Mouse (Mus musculus): ENCODE measurements at regions not wholly inside any gene's neighbourhood (a gene's known extent, or its start where the extent isn't known, plus 50 kb on each side); places are given as distances from the start of the nearest gene placed in this dataset.
"Not testable (repeated sequence)": the region's sequence is repeated elsewhere in the genome, so short reads cannot be mapped to it uniquely, and the experiment has no call there.

GRCm38 (mm10) chr15:41283199-41283598 is 1149.0 kb downstream of the 9330182O14Rik start:
- no peak for DNase-seq (ENCODE audit: low spot score in 2 of 2)

GRCm38 (mm10) chr15:41286809-41287413 is 1152.7 kb downstream of the 9330182O14Rik start:
- DNase-seq (ENCODE audit: low spot score in 2 of 2), result no peak

- DNase-seq (ENCODE audit: low spot score in 2 of 2), result no peak
Observed at GRCm38 (mm10) chr15:41297419-41297818, 1163.3 kb downstream of the 9330182O14Rik start.

DNA sequence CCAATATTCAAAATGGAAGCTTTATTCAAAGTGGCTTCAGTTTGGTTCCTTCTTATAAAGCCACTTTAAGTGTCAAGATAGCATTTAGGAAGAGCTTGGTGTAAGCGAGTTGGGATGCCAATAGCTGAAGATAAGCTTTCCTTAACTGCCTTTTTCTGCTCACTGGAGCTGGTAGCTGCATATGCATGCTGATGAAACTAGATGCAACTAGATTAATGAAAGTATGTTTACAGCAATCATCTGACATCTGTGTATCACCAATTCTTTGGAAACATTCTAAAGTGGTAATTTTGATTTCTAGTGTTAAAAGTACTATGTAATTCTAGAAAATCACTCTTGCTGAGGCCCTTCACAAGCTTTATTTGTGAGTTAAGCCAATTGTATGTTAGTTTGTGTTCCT is 1172.5 kb downstream of the 9330182O14Rik start:
- no peak for DNase-seq (ENCODE audit: low spot score in 2 of 2)

DNA sequence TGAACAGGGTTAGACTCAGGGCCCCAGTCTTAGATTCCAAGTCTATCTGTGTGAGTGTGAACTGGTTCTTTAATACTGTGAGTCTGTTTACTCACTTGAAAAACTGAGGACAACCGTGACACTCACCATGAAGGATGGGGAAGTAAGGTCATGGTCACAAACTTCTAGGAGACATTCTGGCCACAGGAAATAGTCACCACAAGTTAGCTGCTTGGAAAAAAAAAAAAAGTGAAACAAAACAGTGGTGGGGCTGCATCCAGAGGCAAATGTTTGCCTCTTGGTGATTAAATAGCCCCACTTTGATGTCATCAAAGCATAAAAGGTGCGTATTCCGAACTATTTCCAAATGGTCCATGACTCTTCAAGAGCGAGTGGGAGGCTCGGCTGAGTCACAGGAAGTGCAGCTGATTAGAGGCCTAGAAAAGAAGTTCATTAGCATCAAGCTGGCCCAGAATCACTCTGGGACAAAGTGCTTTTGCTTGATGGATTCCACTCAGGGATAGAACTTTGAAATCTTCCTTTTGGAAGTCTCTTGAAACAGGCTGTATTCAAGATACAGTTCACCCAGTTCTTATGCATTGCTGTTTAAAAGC is 1177.7 kb downstream of the 9330182O14Rik start:
- DNase-seq (ENCODE audit: low spot score in 2 of 2), result peak in 1 of 2 experiments; percentile 4

GRCm38 (mm10) chr15:41314916-41315315 is 1180.8 kb downstream of the 9330182O14Rik start:
- no peak for DNase-seq (ENCODE audit: low spot score in 2 of 2)

DNA sequence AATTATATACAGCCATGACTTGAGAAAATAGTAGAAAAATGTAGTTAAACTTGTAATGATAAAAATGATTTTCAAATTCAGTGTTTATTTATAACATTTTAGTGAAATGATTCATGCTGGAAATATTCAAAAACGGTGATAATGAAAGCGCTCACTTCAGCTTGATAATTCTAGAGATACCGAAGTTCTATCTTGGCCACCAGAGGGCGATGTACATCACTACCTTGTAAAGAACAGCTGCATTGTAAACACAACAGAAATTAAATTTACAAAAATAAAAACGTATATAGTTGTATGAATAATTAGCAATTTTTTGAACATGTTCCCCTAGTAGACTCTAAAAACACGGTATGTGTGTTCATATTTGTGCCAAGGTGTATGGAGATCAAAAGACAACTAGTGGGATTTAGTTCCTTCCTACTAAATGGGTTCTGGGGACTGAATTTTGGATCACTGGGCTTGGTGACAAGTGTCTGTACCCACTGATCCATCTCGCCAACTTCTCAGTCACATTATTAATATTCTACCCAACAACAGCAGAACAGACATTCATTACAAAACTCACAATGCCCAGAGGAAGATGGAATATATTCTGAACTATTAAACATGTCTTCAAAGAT is 1191.6 kb downstream of the 9330182O14Rik start:
- peak; percentile 29 to 41 for DNase-seq (ENCODE audit: low spot score in 2 of 2)

- DNase-seq (ENCODE audit: low spot score in 2 of 2), result no peak
Observed at GRCm38 (mm10) chr15:41329286-41329685, 1195.1 kb downstream of the 9330182O14Rik start.

- no peak for DNase-seq (ENCODE audit: low spot score in 2 of 2)
Observed at GRCm38 (mm10) chr15:41330085-41330484, 1195.9 kb downstream of the 9330182O14Rik start.

DNA sequence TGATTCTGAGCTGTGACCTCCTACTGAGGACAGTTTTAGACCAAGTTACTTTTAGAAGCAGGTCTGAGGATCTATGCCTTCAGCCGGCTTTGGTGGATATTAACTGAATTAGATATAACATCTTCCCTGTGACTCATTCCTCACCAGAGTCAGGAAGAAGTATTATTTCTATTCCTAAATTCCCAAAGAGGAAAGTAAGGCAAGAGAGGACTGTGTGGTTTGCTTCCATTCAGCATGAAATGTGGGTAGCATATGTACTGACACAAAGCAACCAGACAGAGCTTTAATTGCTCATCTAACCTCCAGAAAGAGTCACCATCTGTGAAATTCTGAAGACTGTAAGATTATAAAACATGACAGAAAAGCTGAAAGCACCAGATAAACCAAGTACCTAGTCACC is 1198.3 kb downstream of the 9330182O14Rik start:
- DNase-seq (ENCODE audit: low spot score in 2 of 2), result no peak

- no peak for DNase-seq (ENCODE audit: low spot score in 2 of 2)
Observed at GRCm38 (mm10) chr15:41333165-41333564, 1199.0 kb downstream of the 9330182O14Rik start.

- DNase-seq (ENCODE audit: low spot score in 2 of 2), result not testable (repeated sequence)
Observed at GRCm38 (mm10) chr15:41340621-41341020, 1206.5 kb downstream of the 9330182O14Rik start.

- no peak for DNase-seq (ENCODE audit: low spot score in 2 of 2)
Observed at GRCm38 (mm10) chr15:41345554-41345953, 1211.4 kb downstream of the 9330182O14Rik start.

DNA sequence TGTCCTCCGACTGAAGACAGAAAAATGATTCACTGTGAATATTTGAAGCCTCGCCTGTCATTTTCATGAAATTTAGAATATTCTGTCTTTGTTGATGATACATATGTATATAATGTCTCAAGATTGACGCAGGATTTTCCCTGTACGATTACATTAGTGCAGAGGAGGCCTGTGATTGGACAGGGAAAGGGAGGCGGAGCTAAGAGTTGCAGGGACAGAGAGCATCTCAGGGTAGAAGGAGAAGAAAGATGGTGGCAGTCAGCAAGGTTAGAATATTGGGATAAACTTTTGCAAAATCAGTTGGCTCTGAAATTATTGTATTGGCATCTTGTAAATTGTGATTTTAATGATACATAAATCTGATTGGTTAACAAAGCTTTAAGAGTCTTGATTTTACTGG is 1213.1 kb downstream of the 9330182O14Rik start:
- no peak for DNase-seq (ENCODE audit: low spot score in 2 of 2)

DNA sequence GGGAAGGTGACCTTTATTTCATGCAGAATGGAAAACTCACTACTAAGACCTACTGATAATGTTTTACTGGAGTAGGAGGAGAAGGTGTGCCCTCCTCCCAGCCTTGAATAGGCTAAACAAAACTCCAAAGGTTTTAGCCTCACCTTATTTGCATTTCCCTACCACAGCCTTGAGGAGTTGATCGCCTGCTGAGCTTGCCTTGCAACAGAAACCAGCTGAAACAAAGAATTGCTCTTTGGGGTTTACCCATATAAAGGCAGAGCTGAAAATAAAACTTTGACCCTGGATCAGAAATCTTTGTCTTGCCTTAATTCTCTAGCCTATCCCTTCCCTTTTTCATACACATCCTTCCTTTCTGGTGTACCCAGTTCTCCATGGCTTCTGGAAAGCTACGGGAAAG is 1218.0 kb downstream of the 9330182O14Rik start:
- no peak for DNase-seq (ENCODE audit: low spot score in 2 of 2)

- DNase-seq (ENCODE audit: low spot score in 2 of 2), result no peak
Observed at GRCm38 (mm10) chr15:41359276-41359675, 1225.1 kb downstream of the 9330182O14Rik start.

GRCm38 (mm10) chr15:41374669-41375068 is 1240.5 kb downstream of the 9330182O14Rik start:
- DNase-seq (ENCODE audit: low spot score in 2 of 2), result no peak

DNA sequence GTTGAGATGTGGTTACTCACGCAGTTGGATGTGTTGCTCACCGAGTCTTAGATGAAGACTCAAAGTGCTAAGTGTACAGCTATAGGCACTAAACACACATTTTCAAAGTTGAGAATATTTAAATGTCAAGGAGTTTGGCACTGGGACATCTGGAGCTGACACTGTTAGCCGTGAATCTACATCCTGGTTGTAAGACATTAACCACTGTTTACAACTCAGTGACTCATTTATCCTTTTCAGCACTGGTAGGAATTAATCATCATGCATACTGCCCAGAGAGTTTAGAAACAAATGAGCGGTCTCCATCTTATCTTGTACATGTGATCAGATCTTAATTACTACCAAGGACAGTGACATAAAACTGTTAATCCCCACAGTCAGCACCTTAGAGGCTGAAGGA is 1241.7 kb downstream of the 9330182O14Rik start:
- DNase-seq (ENCODE audit: low spot score in 2 of 2), result no peak

DNA sequence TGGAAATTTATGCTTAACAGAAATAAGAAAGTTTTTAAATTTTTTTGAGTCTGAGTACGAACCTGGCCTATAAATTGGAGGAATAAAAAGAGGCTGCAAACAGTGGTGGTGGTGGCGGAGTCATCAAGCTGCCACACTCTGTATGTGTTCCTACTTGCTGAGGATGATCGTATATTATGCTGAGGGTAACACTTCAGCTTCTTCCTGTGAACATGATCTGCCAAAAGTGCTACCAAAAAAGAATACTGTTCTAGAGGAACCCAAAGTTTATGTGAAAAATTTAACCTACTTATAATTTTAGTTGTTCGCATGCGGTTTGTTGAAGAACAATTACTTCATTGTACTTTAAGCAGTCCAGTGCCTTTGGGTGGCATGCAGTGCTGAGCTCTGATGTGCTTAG is 1245.5 kb downstream of the 9330182O14Rik start:
- no peak for DNase-seq (ENCODE audit: low spot score in 2 of 2)

- DNase-seq (ENCODE audit: low spot score in 2 of 2), result no peak
Observed at GRCm38 (mm10) chr15:41380429-41380828, 1246.3 kb downstream of the 9330182O14Rik start.

GRCm38 (mm10) chr15:41390699-41391098 is 1256.5 kb downstream of the 9330182O14Rik start:
- no peak for DNase-seq (ENCODE audit: low spot score in 2 of 2)

Measured in adrenal gland, adult 18-20 months (tissue).